8 mouse cellular contexts compared by ENCODE assay signal in genomic region chr6:84736942-84737341, GRCm38 (mm10).
A peak's percentile ranks its signal among the peaks of the same experiment; 100 is the strongest.
DNase-seq lines count a peak whose midpoint lies in the region; ATAC-seq and TF ChIP-seq lines count a peak whose summit lies in the region.

No protein-coding gene starts in this region.

- H3K9ac ChIP-seq in hindbrain, embryonic 16.5 days (ENCODE audit: low read depth, low read length): no peak overlapping the region
- H3K9ac ChIP-seq in ES-Bruce4 (ENCODE audit: low read depth, poor library complexity, severe bottlenecking): no peak overlapping the region
- H3K9ac ChIP-seq in forebrain, embryonic 13.5 days: no peak overlapping the region

- DNase-seq in hindbrain, embryonic 10.5 days (ENCODE audit: low spot score): peak; percentile 26
- peak; percentile 63 to 76 for DNase-seq in adrenal gland, postnatal 36 days
- peak; percentile 25 to 39 for DNase-seq in frontal cortex, postnatal 36 days (ENCODE audit: low spot score in 2 of 2)
- peak; percentile 39 to 59 for DNase-seq in layer of hippocampus, postnatal 10 days (ENCODE audit: low spot score in 2 of 2)
- peak; percentile 34 for DNase-seq in ovary, postnatal 36 days (ENCODE audit: low spot score)

- no peak for TF ChIP-seq EP300 in ES-Bruce4 (IDR thresholded peaks at IDR 0.05; ENCODE audit: insufficient read depth, low read depth, low read length)

- ATAC-seq in hindbrain, embryonic 16.5 days: no peak
- ATAC-seq in forebrain, embryonic 13.5 days: no peak

- no peak overlapping the region for H3K4me3 ChIP-seq in hindbrain, embryonic 10.5 days
- no peak overlapping the region for H3K4me3 ChIP-seq in hindbrain, embryonic 16.5 days (ENCODE audit: low read length)
- no peak overlapping the region for H3K4me3 ChIP-seq in ES-Bruce4 (ENCODE audit: low read depth, low read length)
- H3K4me3 ChIP-seq in forebrain, embryonic 13.5 days: no peak overlapping the region

- no peak for TF ChIP-seq POLR2A in ES-Bruce4 (IDR thresholded peaks at IDR 0.05; ENCODE audit: insufficient read depth, low read length)

- TF ChIP-seq CTCF in ES-Bruce4 (IDR thresholded peaks at IDR 0.05; ENCODE audit: low read depth, low read length): peak; percentile 53

- H3K27ac ChIP-seq in hindbrain, embryonic 10.5 days: no peak overlapping the region
- H3K27ac ChIP-seq in hindbrain, embryonic 16.5 days (ENCODE audit: low read depth, low read length): no peak overlapping the region
- H3K27ac ChIP-seq in ES-Bruce4 (ENCODE audit: insufficient read depth, low read length): no peak overlapping the region
- no peak overlapping the region for H3K27ac ChIP-seq in forebrain, embryonic 13.5 days

- no peaks in the 10 kb centered on the region for H3K9me3 ChIP-seq in hindbrain, embryonic 10.5 days
- H3K9me3 ChIP-seq in hindbrain, embryonic 16.5 days (ENCODE audit: control insufficient read depth, low read length): no peaks in the 10 kb centered on the region
- no peaks in the 10 kb centered on the region for H3K9me3 ChIP-seq in ES-Bruce4 (replicated peaks; ENCODE audit: control insufficient read depth, insufficient read depth, low read length, poor library complexity, severe bottlenecking)
- H3K9me3 ChIP-seq in forebrain, embryonic 13.5 days (replicated peaks): no peaks in the 10 kb centered on the region

- no peaks in the 10 kb centered on the region for H3K4me1 ChIP-seq in hindbrain, embryonic 10.5 days (replicated peaks)
- no peaks in the 10 kb centered on the region for H3K4me1 ChIP-seq in hindbrain, embryonic 16.5 days (ENCODE audit: control insufficient read depth, insufficient read depth, low read depth, low read length)
- no peaks in the 10 kb centered on the region for H3K4me1 ChIP-seq in ES-Bruce4 (ENCODE audit: control insufficient read depth, insufficient read depth, low read length)
- H3K4me1 ChIP-seq in forebrain, embryonic 13.5 days: no peaks in the 10 kb centered on the region

- 61% methylated on average over 3 of the region's 3 CpGs for WGBS in hindbrain, embryonic 10.5 days
- WGBS in hindbrain, embryonic 16.5 days: 65% methylated on average over 3 of the region's 3 CpGs
- WGBS in forebrain, embryonic 13.5 days: 69% methylated on average over 3 of the region's 3 CpGs

- no peaks in the 10 kb centered on the region for H3K36me3 ChIP-seq in hindbrain, embryonic 10.5 days
- no peaks in the 10 kb centered on the region for H3K36me3 ChIP-seq in hindbrain, embryonic 16.5 days (ENCODE audit: control insufficient read depth, insufficient read depth, low read length)
- no peaks in the 10 kb centered on the region for H3K36me3 ChIP-seq in ES-Bruce4 (ENCODE audit: control insufficient read depth, insufficient read depth, low read length, poor library complexity, severe bottlenecking)
- H3K36me3 ChIP-seq in forebrain, embryonic 13.5 days (ENCODE audit: poor library complexity, severe bottlenecking): no peaks in the 10 kb centered on the region

- no peak overlapping the region for H3K4me2 ChIP-seq in hindbrain, embryonic 16.5 days (ENCODE audit: low read length)
- H3K4me2 ChIP-seq in forebrain, embryonic 13.5 days: no peak overlapping the region

- no peaks in the 10 kb centered on the region for H3K27me3 ChIP-seq in hindbrain, embryonic 10.5 days (ENCODE audit: insufficient read depth, poor library complexity, severe bottlenecking)
- no peaks in the 10 kb centered on the region for H3K27me3 ChIP-seq in hindbrain, embryonic 16.5 days (replicated peaks; ENCODE audit: control insufficient read depth, insufficient read depth, low read length)
- no peaks in the 10 kb centered on the region for H3K27me3 ChIP-seq in ES-Bruce4 (ENCODE audit: control insufficient read depth, insufficient read depth, low read length, poor library complexity, severe bottlenecking)
- no peaks in the 10 kb centered on the region for H3K27me3 ChIP-seq in forebrain, embryonic 13.5 days
